Mouse (Mus musculus): Measurements from ENCODE around the gene Inpp4b. TPM values are rescaled to one million over a fixed set of nuclear protein-coding genes. Genes with fewer than 3 reads are reported as not detected.

Gene Inpp4b
- total RNA-seq, 4 experiments from 2014 or later = 5.6 to 11.1 (median 9.3) TPM

DNA sequence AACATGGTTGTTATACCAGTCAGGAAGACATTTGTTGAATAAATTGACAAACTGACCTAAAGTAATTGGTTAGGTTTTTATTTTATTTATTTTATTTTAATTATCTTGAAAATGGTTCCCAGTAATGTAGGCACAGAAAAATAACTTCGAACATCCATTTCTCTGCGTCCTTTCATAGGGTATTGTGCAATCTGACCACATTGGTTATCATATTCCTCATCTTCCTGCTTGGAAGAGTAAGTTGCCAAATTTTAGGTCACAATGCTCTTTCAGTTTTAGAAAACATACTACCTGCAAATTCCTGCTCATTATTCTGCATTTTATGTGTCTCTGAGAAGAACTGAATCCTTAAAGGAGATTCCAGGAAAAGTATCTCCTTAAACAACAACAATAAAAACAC lies 505.6 kb downstream of the Inpp4b start:
- DNase-seq = no peak

DNA sequence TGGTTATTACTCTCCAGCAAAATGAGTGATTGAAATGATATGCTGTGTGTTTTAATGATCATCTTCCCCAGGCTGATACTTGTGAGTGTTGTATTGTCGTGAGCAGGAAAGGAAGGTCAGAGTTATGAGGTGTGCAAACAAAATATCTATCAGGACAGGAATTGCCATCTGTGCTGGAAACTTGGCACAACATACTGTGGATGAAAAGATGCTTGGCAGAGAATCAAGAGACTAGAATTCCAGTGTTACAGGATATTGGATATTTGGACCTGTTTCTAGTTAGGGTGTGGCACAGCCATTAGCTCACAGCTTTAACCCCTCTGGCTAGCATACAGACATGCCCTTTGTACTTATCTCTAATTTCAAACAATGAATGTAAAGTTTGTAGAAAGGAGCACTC lies 507.6 kb downstream of the Inpp4b start:
- no peak for DNase-seq

DNA sequence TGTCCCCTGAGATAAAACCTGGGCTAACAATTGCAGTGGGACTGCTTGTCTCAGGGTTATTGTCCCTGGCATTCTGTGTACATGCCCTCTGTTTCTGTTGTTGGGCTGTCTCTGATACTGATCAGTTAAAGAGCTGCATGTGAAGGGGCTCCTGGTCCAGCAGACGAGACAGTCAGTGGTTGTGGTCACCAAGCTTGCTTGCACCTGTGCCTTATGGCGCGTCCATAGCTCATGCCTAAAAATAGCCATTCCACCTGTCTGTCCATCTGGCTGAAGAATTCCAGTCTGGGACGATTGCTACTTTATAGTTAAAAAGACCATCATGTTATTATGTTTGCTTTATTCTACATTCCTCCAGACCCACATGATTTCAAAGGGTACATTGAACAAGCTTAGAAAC lies 510.8 kb downstream of the Inpp4b start:
- DNase-seq = no peak

DNA sequence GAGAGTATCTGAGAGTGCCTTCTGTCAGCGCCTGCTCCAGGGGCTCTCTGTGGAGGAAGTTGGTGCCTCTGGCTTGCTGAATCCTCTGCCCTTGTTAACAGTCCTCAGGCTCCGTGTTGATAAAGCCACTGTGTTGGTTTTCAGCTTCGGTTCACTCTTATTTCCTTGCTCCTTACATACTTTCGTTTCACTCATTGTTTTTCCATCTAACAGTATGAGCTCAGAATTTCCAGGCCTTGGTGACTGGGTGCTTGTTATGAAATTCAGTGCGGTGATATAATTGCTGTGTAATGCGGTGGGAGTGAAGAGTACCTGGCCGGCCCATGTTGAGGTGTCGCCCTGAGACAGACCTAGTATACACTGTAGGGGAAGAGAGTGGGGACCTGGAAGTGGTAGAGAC lies 512.2 kb downstream of the Inpp4b start:
- DNase-seq = no peak

DNA sequence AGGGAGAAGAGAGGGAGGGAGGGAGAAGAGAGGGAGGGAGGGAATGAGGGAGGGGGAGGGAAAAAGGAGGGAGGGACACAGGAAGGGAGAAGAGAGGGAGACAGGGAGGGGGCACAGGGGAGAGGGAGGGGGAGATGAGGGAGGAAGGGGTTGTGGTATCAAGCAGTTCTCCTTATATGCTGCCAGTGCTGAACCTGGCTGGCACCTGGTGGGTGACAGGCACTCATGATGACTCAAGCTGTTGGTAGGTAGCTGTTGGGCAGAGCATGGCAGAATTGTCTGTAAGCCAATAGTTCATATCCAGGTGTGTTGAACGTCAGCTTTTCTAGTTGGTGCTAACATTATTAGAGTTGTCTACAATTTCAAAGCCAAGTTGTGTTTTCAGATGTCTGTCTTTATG lies 512.7 kb downstream of the Inpp4b start:
- no peak for DNase-seq

DNA sequence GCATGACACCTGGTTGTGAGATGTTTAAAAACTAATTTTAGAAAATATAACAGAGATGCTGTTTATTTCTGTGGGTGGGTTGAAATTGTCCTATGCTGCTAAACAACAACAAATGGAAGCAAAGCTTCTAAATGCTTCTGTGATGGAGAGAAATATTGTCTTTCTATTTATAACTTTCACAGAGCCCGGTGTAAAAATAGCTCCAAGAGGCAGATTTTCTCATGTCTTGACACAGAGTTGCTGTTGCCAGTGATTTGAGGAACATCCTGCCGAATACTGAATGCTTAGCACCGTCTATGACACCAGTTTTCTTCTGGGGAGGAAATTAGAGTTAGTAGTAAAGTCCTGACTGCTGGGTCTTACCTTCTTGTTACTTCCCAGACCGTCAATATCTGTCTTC lies 513.8 kb downstream of the Inpp4b start:
- DNase-seq = no peak

DNA sequence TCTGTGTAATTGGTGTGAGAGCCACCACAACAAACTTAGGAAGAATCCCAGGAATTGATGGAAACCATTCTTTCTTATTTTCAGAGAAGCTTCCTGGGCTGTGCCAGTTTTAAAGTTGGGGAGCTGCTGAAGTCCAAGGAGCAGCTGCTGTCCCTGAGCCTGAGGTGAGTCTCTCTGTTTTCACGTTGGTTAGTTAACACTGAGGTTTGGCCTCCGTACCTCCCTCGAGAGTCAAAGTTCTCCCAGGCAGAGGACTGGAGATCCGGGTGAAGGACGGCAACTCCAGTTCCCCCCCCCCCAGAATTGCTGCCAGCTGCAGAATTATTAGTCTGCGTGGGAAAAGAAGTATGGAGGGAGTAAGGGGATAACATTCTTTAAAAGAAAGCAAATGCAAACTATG lies 514.3 kb downstream of the Inpp4b start:
- DNase-seq = no peak

DNA sequence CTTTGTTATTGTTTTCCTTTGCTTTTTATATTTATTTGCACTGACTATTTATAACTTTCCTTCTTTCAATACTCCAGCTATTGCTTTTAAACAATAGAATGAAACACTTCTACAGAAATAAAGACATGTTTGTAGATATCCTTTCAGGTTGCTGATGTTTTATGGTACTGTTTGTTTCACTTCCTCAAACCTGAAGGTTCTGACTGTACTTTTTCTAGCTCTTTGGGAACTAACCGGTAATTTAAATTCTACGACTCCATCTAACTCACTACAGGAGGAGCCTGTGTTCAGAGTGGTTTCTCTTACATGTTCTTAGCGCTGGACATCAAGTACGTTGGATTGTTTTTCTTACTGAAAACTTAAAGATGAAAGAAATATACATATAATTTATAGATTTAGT lies 516.0 kb downstream of the Inpp4b start:
- no peak for DNase-seq

DNA sequence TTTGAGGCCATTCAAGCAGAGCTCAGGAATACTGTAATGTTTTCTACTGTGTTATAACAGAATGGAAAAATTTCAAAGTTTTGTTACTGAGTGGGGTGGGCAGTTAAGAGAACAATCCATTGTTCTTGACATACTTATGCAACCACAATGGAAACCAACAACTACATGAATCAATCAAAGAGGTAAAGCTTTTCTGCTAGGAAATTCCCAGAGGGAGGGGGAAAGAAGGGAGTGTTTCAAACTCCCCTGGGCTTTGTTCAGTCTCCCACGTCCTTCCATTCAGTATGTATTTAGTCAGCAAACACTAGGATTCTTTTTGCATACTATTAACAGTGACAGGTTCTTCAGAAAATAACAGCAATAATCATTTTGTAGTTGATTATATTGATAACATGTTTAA lies 517.4 kb downstream of the Inpp4b start:
- no peak for DNase-seq

DNA sequence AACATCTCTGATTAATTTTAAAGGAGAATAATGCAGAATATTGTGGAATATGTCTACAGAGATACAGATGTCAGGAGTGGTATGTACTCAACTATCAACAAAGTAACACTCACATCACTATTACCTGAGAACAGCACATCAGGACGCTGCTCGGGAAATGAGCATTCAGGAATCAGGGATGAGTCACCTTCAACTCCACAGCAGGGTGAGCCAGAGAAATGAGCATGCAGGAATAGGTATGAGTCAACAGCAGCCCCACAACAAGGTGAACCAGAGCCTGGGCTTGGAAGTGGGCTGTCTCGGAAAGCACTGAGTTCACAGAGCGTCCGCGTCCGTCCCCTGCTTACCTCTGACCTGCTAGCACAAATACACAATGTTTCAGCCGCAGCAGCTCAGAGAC lies 519.0 kb downstream of the Inpp4b start:
- no peak for DNase-seq

DNA sequence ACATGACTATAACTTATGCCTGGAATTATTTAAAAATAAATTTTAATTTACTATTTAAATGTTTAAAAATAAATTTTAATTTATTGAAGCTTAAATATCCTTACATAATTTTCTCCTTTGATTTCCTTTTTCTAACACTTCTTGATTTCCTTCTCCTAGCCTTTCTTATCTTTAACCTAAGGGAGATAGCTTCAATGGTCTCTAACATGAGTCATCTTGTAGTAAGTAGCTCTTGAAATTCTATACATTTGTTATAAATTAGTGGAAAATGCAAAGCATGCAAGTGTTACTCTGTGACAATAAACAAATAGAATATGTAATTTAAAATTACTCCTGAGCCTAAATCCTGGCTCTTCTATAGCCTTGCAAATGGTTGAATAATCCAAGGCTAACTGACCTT lies 520.4 kb downstream of the Inpp4b start:
- DNase-seq = no peak

DNA sequence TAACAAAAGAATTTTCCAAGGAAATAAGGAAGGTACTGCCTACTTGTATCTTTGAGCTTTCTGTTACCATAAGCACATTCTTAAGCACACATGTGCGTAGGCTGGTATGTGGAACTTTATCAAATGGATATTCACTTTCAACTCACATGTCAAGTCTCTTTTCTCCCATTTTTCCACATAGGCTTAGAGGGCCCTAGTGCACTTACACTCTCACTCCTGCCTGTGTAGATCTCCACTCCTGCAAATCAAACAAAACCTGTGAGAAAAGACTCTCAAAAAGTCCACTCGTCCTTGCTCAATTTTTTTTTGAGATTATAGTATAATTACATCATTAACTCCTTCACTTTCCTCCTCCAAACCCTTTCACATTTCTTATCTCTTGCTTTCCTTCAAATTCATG lies 522.0 kb downstream of the Inpp4b start:
- DNase-seq = no peak

DNA sequence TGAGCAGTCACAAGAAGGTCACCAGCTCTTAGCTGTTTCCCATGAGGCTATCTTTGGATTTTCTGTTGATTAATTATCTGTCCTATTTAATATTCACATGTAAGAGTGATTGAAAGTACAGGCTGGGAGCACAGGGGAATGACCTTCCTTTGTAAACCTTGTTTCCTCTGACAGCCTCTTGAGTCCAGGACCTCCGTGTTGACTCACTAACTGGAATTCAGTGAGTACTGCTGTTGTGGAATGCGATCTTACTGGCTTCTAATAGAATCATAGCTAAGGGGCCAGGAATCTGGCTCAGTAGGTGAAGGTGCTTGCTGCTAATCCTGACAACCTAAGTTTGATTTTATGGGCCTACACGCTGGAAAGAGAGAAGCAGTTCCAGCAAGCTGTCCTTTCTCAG lies 523.3 kb downstream of the Inpp4b start:
- DNase-seq = no peak

DNA sequence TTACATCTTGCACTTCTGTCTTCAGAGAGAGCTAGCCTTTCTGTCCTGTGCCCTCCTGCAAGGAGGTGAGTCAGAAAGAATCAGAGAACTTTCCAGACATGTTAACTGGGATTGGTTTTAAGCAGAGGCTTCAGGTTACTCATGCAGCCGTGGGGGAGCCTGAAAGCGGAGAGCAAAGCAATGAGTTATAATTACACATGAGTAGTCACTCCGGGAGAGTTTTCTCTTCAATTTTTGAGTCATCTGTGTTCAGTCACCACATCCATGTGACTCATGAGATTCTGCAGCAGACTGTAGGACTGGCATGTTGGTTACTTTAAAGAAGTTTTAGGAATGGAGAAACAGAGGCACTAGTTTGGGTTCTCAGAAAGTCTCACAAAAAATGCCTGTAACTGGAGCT lies 524.7 kb downstream of the Inpp4b start:
- peak; percentile 14 for DNase-seq

DNA sequence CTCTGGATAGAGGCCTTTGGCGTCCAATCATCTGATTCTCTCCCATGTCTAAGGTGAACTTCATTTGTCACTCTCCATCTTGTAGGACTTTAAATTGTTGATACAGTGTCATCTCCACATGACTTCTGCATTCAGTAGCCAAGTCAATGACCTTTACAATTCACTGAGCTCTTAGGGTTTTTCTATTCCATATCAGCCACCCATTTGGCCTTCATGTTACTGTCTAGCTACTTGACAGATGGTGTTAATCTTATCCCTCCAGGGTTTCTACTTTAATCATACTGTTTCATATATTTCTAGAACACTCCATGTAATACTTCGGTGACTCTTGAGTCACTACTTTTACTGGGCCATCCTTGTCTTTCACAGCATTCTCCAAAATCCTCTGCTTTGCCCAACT lies 528.1 kb downstream of the Inpp4b start:
- DNase-seq = no peak

DNA sequence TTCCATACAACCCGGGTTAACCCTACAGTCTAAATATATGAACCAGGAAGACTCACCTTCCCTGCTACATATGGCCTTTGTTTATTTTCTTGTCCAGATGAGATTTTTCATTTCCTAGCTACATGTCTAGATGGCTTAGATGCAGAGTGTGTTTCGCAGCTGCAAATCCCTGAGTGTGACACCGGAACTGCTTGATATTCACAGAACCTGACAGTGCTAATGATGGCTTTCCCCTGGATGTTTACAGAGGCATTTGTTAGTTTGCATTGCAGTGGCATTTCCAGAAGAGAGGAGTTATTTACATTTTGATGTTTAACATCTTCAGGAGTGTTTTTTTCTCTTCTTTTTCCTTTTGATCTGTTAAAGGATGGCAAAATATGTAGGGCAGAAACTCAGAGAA lies 537.7 kb downstream of the Inpp4b start:
- no peak for DNase-seq

DNA sequence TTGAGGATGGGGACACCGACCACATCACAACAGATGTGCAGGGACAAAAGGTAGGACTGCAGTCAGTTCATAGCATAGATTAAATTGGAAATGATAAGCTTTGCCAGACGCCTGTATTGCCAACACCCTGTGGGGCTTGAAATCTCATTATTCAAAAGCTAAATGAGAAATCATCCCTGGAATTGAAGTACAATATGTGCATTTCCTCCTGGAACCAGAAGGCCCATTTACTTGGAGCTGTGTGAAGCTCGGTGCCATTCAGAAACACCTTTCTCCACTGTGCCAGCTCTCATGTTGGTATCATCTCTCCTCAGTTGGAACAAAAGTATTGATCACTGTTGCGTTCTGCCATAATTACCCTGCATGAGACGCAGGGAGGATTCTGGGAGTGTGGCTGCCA lies 541.8 kb downstream of the Inpp4b start:
- DNase-seq = no peak

DNA sequence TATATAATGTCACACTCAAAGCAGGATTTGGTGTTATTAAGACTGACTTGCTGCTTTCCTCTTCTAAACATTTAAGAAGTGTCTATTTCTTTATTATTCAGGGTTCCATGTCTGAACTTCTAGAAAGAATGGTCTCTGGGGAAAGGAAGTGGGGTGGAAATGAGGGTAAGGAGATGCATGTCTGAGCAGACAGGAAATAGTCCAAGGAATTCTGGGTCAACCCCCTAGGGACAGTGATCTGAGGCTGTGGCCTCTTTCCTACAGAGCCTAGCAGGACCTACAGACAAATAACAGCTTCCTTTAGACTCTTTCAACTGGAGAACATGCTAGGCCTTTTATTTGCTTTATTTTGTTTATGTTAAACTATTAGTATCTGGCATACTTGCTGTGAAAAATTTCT lies 546.5 kb downstream of the Inpp4b start:
- DNase-seq = no peak

DNA sequence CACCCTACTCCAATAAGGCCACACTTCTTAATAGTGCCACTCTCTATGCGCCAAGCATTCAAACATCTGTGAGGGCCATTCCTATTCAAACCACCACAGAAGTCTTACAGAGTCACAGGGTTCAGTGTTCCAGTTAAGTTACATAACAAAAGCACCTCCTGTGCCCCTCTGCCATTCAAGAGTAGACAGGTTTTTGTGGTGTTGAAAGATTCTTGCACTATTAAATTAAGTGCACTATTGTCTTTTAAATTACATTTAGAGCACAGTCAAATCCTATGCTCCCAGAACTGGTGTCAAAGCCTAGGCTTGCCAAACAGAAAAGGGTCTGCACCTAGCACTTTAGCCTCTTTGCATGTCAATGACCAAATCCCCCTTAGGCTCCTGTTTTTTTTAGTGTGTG lies 550.9 kb downstream of the Inpp4b start:
- no peak for DNase-seq

DNA sequence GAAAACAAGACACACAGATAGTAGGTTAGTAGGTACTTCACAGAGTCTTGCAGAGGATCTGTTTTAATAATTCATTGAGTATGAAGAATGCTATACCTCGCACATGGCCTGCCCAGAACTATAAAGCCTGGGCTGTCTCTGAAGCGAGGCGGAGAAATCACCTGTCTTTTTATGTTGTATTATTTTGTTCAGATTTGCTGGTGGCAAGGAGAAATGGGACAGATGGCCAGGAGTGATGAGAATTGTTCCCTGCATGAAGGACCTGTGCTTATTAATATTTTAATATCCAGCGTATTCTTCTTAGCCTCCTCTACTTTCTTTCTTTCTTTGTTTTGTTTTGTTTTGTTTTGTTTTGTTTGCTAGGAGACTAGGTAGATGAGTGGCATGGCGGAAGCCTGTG lies 604.5 kb downstream of the Inpp4b start:
- DNase-seq = no peak

DNA sequence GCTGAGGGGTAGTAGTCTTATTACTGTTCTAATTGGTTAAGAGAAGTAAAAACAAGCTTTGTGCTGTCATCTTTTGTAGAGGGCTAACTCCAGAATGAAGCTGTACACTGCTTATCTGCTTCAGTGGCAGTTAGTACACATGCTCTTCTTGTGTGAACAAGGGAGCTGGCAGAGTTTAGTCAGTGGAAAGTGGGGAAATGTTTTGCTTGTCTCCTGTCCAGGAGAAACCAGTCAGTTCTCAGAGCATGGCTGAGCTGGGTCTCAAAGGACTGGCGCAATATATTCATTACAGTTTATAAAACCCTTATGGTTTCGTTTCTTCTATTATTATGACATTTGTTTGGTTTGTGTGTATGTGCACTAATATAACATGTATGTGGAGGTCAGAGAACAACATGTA lies 610.7 kb downstream of the Inpp4b start:
- DNase-seq = no peak

DNA sequence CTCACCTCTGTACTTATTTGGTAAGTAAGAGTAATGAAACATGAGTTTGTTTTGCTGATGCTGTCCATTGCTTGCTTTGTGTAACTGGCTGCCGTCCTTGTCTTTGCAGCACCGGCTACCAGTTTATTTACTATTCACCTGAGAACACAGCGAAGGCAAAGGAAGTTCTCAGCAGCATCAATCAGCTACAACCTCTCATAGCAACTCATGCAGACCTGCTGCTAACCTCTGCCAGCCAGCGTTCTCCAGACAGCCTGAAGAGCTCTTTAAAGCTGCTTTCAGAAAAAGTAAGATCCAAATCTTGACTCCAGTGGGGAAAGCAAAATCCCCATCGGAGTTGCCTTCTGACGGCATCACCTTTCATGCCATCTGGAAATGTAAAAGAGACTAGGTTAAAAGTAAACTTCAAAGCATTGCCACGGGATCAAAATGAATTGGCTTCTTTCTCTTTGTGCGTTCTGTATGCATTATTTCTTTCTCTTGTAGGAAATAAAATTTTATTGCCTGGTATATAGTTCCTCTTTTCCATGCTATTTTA lies 642.8 kb downstream of the Inpp4b start:
- no peak for DNase-seq

DNA sequence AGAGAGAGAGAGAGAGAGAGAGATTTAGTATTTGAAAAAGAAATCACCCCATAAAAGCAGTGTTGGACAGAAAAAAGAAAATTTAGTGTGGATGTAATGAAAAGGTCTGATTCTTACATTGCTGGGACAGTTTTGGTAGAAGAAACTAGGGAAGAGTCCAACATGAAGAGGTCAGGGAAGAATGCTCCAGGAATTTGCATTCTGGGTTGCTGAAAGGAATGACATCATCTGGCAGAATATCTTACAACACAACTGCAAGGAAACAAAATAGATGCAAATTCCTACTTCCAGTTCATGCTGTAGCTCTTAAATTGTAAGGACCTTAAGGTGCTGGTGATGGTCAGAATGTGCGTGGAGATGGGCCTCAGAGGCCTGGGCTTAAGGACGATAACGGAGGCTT lies 650.6 kb downstream of the Inpp4b start:
- DNase-seq = no peak

DNA sequence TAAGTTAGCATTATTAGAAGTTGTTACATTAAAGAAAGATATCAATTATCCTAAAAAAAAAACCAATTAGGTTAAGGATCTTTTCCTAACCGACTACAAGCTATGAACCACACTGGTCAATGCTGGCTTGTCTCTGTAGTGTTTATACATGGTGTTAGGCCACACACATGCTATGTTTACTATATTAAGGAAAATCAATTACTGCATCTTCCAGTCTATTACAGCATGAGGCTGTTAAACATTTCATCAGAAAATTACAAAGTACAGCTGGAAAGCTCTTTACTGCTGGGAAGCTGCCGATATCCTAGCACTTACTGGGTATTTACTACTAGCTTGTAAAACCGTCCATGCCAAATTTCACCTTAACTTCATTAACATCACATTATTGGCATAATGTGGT lies 653.9 kb downstream of the Inpp4b start:
- no peak for DNase-seq

DNA sequence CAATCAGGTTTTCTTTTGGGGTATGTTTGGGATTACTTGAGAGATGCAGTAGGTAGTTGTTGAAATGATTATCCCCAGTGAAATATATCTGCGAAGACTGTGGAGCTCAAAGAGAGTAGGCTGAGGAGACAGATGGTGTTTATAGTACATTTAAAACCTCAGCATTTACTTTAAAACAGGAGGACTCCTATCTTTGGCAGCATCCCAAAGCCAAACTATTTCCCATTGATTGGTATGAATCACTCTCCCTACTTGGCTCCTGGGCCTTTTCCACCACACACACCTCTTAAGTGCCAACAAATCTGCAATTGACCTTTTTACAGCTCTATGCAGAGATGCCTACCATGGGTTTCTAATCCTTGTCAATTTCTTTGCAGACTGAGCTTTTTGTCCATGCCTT lies 654.5 kb downstream of the Inpp4b start:
- no peak for DNase-seq

DNA sequence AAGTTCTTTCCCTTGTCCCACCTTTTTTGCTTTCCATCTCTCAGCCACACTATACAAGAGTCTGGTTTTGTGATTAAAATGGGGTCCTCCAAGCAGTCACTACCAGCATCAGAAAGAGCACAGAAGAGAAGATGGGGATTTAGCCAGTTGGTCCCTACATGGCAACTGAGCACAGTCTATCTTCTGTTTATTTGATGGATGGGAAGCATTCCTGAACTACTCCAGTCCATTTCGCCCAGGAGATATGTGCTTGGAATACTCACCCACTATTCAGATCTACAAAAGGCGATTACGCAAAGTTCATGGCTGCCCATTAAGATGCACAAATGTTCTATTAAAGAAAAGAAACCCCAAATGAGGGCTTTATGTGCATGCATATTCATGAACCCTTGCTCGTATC lies 661.8 kb downstream of the Inpp4b start:
- no peak for DNase-seq

Measured in adrenal gland, adult 8-10 months (tissue).